Mouse (Mus musculus) lung, postnatal 0 days (tissue): Measurements from ENCODE around the gene Tlr2. TPM values are rescaled to one million over a fixed set of nuclear protein-coding genes. Genes with fewer than 3 reads are reported as not detected.

Experiments
- ATAC-seq: fragments of 200-750 bp; cut with Nextera tagmentation; 2 replicates; pipeline ENCODE4 v1.8.0; 2017; ENCODE audit warnings: moderate library complexity
- DNase-seq: peaks from one replicate; pipeline ENCODE4 v3.0.0-alpha.2; 2016; ENCODE audit warnings: low spot score
- H3K27ac ChIP-seq: fragments of 300-500 bp; sonication (generic); 2 replicates; pipeline ENCODE4 v1.5.1; 2014; ENCODE audit warnings: antibody characterized with exemption, mild to moderate bottlenecking, low read length, mixed read lengths
- H3K27me3 ChIP-seq: fragments of 300-500 bp; sonication (generic); replicated peaks from 2 replicates; pipeline ENCODE4 v1.6.1; 2014; ENCODE audit warnings: low read length, mixed read lengths; ENCODE audit not compliant: insufficient read depth
- H3K36me3 ChIP-seq: fragments of 300-500 bp; sonication (generic); 2 replicates; pipeline ENCODE4 v1.6.1; 2014; ENCODE audit warnings: low read length, mixed read lengths; ENCODE audit not compliant: insufficient read depth
- H3K4me1 ChIP-seq: fragments of 300-500 bp; sonication (generic); 2 replicates; pipeline ENCODE4 v1.6.1; 2014; ENCODE audit warnings: antibody characterized with exemption, low read depth, low read length, mixed read lengths; ENCODE audit not compliant: insufficient read depth
- H3K4me2 ChIP-seq: fragments of 300-500 bp; sonication (generic); replicated peaks from 2 replicates; pipeline ENCODE4 v1.6.1; 2014; ENCODE audit warnings: low read depth, mild to moderate bottlenecking, low read length, moderate library complexity, mixed read lengths
- H3K4me3 ChIP-seq: fragments of 300-500 bp; sonication (generic); 2 replicates; pipeline ENCODE4 v1.5.1; 2014; ENCODE audit warnings: low read depth, low read length
- H3K9ac ChIP-seq: fragments of 300-500 bp; sonication (generic); replicated peaks from 2 replicates; pipeline ENCODE4 v1.6.1; 2014; ENCODE audit warnings: low read depth, mild to moderate bottlenecking
- H3K9me3 ChIP-seq: fragments of 300-500 bp; sonication (generic); 2 replicates; pipeline ENCODE4 v1.6.1; 2016; ENCODE audit warnings: low read length, mixed read lengths
- CTCF ChIP-seq: IDR thresholded peaks from 2 replicates; pipeline ENCODE4 v1.5.1; 2016; ENCODE audit warnings: antibody characterized with exemption, mild to moderate bottlenecking
- EP300 ChIP-seq: IDR thresholded peaks from 2 replicates; pipeline ENCODE4 v1.6.1; 2016; ENCODE audit warnings: antibody characterized with exemption, mild to moderate bottlenecking, control low read depth
- WGBS: fragments of 180-500 bp; shearing (Covaris S2); extraction: QIAGEN DNeasy Blood & Tissue Kit; methylation state at CpG from one replicate; pipeline ENCODE4 v1.1.7; 2014; 5-methylcytosine and 5-hydroxymethylcytosine counted together
- polyA plus RNA-seq: library from polyadenylated mRNA; unstranded; fragments of >200 nt; fragmentation: Nextera tagmentation; extraction: Ambion mirVana; gene quantifications from 2 replicates; pipeline ENCODE4 v1.2.1, GENCODE M21; 2015

Tlr2 gene
- polyA plus RNA-seq, 1 experiment from 2014 or later: 7.7 TPM

DNA sequence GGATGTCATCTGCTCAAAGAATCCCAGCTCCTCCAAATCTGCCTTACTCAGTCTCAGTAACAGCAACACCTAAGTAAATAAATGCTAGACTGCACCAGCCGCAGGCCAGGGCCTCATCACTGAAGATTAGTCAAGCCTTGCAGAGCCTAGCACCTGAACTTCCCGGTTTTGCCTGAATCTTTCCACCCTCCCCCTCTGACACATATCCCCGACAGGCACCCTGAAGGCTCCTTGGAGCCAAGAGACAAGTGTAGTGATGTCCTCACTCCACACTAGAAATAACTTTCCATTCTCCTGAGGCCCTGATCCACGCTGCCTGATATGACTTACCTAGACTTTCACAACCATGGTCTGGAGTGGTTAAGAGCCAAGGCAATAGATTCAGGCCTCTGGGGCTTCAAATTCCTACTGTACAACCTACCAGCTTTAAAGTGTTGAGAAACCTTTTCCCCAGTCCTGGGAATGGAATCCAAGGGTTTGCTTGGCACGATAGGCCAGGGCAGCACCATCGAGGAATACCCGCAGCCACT is 53.7 kb downstream of the Tlr2 start:
- Histone ChIP-seq H3K27me3 (no peaks in the 10 kb centered on the region), H3K4me3 (no peak overlapping the region), H3K36me3 (no peaks in the 10 kb centered on the region), H3K9ac (no peak overlapping the region), H3K4me2 (no peak overlapping the region), H3K27ac (no peak overlapping the region), H3K4me1 (no peaks in the 10 kb centered on the region; the same call in 1 of the 2 replicates), H3K9me3 (no peaks in the 10 kb centered on the region)
- TF ChIP-seq EP300 (no peak), CTCF (no peak)
- ATAC-seq (no peak), DNase-seq (no peak)
- WGBS: 87% methylated on average over 7 of the region's 7 CpGs

DNA sequence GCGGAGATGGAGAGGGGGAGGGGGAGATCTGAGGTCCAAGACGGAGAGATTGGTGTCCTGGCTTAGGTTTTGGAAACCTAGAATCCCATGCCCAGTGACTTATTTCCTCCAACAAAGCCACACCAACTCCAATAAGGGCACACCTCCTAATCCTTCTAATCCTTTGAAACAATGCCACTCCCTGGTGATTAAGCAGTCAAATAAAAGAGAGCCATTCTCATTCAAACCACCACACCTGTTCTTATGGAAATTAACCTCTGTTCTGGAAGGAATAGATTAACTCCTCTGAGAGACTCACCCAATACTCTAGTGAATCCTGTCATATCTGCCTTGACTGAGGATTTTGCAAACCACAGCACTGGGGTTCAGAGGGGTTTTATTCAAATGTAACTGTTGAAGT is 54.5 kb downstream of the Tlr2 start:
- Histone ChIP-seq H3K4me2 (no peak overlapping the region), H3K9ac (no peak overlapping the region), H3K36me3 (no peaks in the 10 kb centered on the region), H3K27ac (no peak overlapping the region), H3K4me3 (no peak overlapping the region), H3K9me3 (no peaks in the 10 kb centered on the region), H3K4me1 (no peaks in the 10 kb centered on the region; the same call in 1 of the 2 replicates), H3K27me3 (no peaks in the 10 kb centered on the region)
- ATAC-seq: no peak
- 100% methylated on average over 2 of the region's 2 CpGs for WGBS
- no peak for TF ChIP-seq EP300
- TF ChIP-seq CTCF: no peak
- no peak for DNase-seq

Other genes starting within 250 kb of the Tlr2 start
- gene Sfrp2, start 75.4 kb downstream of the Tlr2 start, polyA plus RNA-seq: 41.8 and 49.0 TPM in 2 replicates
- 18.4 and 21.3 TPM in 2 replicates for gene Tmem131l, start 198.4 kb upstream of the Tlr2 start, polyA plus RNA-seq